Mouse (Mus musculus) G1E (cell line): ENCODE measurements around the gene Iltifb.

Source experiments
- CTCF ChIP-seq: IDR thresholded peaks from 2 replicates; pipeline ENCODE4 v1.5.1; 2012; ENCODE audit warnings: low read depth, low read length, inconsistent platforms, mixed read lengths
- GATA1 ChIP-seq: IDR thresholded peaks from 2 replicates; pipeline ENCODE4 v1.6.1; 2012; ENCODE audit warnings: borderline replicate concordance, low read length, inconsistent platforms, mixed read lengths

GRCm38 (mm10) chr10:118250852-118251295, 44.0 kb downstream of the Iltifb start:
- TF ChIP-seq CTCF (no peak), GATA1 (no peak)
